Mouse (Mus musculus): ENCODE data around the gene Mysm1. TPM values are rescaled to one million over a fixed set of nuclear protein-coding genes. Genes with fewer than 3 reads are reported as not detected.

The Mysm1 gene
- 27.4 and 30.4 TPM in 2 replicates for polyA plus RNA-seq (2015; fragmentation: Nextera tagmentation; extraction: Ambion mirVana)

DNA sequence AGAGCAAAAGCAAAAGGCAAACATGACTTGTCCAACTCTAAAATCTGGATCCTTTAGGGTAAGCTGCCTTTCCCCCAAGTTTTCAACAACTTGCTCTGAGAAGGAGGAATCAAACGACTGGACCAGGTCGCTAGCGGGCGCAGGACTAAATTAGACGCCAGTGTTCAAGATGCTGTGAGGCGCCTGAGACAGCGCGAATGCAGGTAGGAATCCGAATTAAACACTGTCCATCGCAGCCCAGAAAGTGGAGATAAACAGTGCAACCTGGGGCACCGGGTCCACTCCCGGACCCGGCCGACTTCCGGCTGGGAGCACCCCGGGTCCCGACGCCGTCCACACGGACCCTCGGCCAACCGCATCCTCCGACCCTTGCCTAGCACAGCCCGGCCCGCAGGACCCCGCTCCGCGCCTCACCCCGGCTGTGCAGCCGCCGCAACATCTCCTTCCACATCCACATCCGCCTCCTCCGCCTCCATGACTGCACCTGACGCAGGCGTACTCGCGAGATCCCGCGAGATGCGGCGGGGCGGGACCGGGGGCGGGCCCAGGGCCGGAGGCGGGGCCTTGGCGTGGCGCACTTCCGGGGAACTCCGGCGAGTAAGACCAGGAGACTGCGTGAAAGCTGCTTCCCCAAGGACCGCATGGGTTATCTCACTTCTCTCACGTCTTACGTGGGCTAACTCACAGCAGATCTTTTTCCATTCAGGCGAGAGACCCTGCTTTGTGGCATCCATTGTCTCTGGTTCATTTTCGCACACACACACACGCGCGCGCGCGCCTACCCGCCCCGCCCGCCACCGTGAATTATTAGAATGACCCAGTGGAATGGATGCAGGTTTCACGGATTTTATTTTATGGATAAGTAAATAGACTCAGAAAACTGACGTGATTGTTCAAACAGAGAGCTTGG is at the start of gene Mysm1:
Mysm1 (minus strand) TSS at position 511 of the 910 bp plus-strand sequence.
- H3K4me1 ChIP-seq = peaks cover 14% of the 10 kb centered on the region
- under 1% methylated on average over 68 of the region's 69 CpGs for WGBS
- peaks cover 9% of the 10 kb centered on the region for H3K36me3 ChIP-seq
- H3K4me2 ChIP-seq (replicated peaks) = peak within 1 kb of the TSS; percentile 69
- no peaks in the 10 kb centered on the region for H3K27me3 ChIP-seq
- peak within 1 kb of the TSS; percentile 80 for H3K4me3 ChIP-seq
- peak within 1 kb of the TSS; percentile 92 for H3K27ac ChIP-seq (replicated peaks)
- H3K9me3 ChIP-seq = no peaks in the 10 kb centered on the region
- peak within 1 kb of the TSS; percentile 96 for H3K9ac ChIP-seq (replicated peaks)
- ATAC-seq (replicated peaks) = peak; percentile 100

DNA sequence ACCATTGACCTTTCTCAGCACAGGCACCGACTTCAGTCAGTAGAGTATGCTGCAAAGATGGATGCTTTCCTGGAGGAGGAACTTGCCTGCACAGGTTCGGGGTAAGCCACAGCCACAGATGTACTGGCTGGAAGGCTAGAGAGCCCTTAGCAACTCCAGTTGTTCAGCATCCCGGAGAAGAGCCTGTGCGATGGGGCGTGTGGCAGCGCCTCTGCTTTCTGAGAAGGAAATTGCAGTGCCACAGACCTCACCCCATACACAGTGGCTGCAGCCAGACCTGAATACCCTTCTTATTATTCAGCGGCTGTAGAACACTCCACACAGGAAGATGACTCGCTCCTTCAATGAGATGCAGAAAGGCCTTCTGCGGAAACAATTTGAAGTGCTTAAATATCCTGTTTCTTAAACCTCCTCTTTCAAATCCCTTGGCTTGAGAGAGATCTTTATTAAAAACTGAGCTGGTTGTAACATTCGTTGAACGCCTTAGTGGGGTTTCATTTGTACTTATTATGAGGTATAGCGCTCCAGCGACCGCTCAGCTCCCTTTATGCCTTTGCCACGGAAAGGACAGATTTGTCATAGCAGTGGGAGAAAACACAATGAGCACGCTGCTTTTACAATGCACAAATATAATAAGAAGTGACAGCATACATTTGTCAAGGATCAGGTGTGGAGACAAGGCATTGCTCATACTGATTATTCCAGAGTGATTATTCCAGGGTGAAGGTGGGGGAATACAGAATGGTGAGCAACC is 47.1 kb upstream of the Mysm1 start:
- H3K9me3 ChIP-seq = no peaks in the 10 kb centered on the region
- H3K4me2 ChIP-seq (replicated peaks) = no peak overlapping the region
- H3K27ac ChIP-seq (replicated peaks) = no peak overlapping the region
- no peak overlapping the region for H3K9ac ChIP-seq (replicated peaks)
- 0 out of 2 replicates have a peak, but pooled peaks have one; percentile 63 for ATAC-seq (replicated peaks)
- H3K4me1 ChIP-seq = peaks cover 8% of the 10 kb centered on the region
- WGBS = 49% methylated on average over 16 of the region's 16 CpGs
- H3K27me3 ChIP-seq = no peaks in the 10 kb centered on the region
- no peak overlapping the region for H3K4me3 ChIP-seq
- H3K36me3 ChIP-seq = no peaks in the 10 kb centered on the region

DNA sequence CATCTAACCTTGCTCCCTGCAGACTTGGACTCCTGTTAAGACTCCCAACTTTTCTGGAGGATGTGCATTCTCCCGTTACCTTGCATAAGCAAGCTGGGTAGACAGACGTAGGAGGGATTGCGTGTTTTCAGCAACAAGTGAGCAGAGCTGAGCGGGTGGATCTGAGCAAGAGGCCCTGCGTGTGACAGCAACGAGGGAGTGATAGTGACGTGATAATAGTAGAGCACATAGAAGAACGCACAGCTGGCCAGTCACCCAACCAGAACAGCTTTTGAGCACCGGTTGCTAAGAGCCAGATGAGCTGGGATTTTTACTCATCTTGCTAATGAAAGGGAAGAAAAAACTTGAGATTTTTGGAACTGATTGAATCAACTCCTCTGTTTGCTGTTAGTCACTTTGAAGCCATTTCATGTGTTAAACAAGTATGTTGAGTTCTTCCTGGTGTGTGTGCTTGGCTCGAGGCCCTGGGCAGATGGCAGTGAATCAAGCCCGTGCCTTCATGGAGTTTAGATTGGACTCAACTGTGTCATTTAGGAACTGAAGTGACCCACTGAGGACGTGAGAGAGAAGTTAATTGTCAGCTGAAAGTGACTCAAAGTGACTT is 44.6 kb upstream of the Mysm1 start:
- no peak overlapping the region for H3K9ac ChIP-seq (replicated peaks)
- no peak for ATAC-seq (replicated peaks)
- 70% methylated on average over 12 of the region's 12 CpGs for WGBS

DNA sequence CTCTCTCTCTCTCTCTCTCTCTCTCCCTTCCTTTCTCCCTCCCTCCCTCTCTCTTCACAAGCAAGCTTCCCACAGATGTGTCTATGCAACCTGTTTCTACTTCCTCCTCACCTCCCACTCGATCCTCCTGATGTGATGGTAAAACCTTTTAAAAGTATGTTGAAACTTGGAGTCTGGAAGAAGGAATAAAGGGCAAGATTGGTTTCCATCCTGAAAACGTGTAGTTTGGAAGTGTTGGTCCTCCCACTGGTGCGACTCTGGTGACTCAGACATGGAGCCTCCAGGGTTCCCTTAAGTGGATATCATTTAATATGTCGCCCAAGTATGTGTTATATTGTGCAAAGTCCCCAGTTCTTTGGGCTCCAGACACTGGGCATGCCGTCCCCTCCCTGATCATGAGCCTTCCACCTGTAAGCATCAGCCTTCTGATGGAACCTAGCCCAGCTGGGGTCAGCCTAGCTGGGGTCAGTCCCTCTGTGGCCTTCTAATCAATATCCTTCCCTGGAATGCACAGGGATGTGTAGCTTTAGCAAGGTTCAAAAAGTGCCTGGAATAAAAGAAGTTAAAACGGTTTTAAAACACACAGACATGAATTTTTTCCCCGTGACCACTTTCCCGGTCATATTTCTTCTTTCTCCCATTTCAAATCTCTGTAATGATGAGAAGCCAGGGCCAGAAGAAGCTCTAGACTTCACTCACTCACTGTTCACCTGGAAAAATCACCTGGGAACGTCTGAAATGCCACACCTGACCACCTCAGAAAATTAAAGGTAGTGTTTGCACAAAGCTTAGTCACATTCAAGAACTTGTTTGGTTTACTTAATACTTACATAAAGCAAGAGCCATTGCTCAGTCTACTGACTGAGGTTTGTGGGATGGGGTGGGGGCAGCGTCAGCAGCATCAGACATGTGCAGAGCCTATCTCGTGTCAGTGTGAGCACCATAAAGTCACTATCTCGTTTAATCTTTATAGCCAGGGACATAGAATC is 43.0 kb upstream of the Mysm1 start:
- WGBS = 88% methylated on average over 12 of the region's 12 CpGs
- Histone ChIP-seq H3K4me1 (peaks cover 8% of the 10 kb centered on the region), H3K4me2 (replicated peaks) (no peak overlapping the region), H3K4me3 (no peak overlapping the region), H3K27me3 (no peaks in the 10 kb centered on the region), H3K36me3 (no peaks in the 10 kb centered on the region), H3K27ac (replicated peaks) (no peak overlapping the region), H3K9ac (replicated peaks) (no peak overlapping the region), H3K9me3 (no peaks in the 10 kb centered on the region)
- no peak for ATAC-seq (replicated peaks)

More for the DNA sequence above, 44.6 kb upstream of the Mysm1 start:
- no peak overlapping the region for H3K4me2 ChIP-seq (replicated peaks)
- no peak overlapping the region for H3K27ac ChIP-seq (replicated peaks)
- no peaks in the 10 kb centered on the region for H3K27me3 ChIP-seq
- H3K4me3 ChIP-seq = no peak overlapping the region
- H3K36me3 ChIP-seq = no peaks in the 10 kb centered on the region
- peaks cover 8% of the 10 kb centered on the region for H3K4me1 ChIP-seq
- no peaks in the 10 kb centered on the region for H3K9me3 ChIP-seq

DNA sequence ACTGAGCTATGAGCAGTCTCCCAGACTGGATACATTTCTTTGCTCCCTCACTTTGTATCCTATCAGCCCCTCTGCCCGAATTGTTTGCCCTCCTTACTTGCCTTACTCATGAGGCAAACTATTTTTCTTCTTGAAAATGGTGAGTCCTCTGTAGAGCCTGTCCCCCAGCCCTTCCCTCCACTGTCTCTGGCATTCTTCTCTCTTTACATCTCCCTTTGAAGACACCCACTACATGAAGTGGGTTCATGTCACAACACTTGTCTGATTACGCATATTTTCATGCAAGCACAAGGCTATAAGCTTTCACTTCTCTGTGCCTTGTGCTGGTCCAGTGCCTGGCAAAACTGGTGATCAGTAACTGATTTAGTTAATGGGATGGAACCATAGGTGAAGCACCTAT is 41.3 kb upstream of the Mysm1 start:
- WGBS = 87% methylated on average over 2 of the region's 2 CpGs
- no peaks in the 10 kb centered on the region for H3K27me3 ChIP-seq
- H3K9me3 ChIP-seq = no peaks in the 10 kb centered on the region
- no peaks in the 10 kb centered on the region for H3K36me3 ChIP-seq
- no peak overlapping the region for H3K4me2 ChIP-seq (replicated peaks)
- no peak overlapping the region for H3K27ac ChIP-seq (replicated peaks)
- no peak overlapping the region for H3K4me3 ChIP-seq
- no peaks in the 10 kb centered on the region for H3K4me1 ChIP-seq
- no peak overlapping the region for H3K9ac ChIP-seq (replicated peaks)
- ATAC-seq (replicated peaks) = no peak

DNA sequence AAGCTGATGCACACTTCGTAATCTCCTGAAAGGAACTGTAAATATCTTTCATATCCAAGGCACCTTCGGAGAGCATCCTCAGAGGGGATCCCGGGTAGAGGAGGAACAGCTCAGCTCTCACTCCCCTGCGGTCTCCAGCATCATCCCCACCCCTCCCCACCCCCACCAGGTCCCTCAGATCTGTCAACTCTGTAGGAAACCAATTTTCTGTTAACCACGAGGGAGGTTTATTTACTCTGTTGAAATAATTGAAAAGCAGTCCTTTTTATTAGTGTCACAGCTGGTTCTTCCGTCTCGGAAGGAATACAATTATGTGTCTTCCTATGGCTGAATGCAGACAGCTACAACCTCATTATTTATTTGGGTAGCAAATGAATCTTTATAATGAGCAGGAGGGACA is 39.3 kb upstream of the Mysm1 start:
- ATAC-seq (replicated peaks) = no peak
- Histone ChIP-seq H3K27me3 (no peaks in the 10 kb centered on the region), H3K4me1 (no peaks in the 10 kb centered on the region), H3K36me3 (no peaks in the 10 kb centered on the region), H3K4me2 (replicated peaks) (no peak overlapping the region), H3K27ac (replicated peaks) (no peak overlapping the region), H3K9ac (replicated peaks) (no peak overlapping the region), H3K9me3 (no peaks in the 10 kb centered on the region), H3K4me3 (no peak overlapping the region)
- 19% methylated on average over 7 of the region's 7 CpGs for WGBS

DNA sequence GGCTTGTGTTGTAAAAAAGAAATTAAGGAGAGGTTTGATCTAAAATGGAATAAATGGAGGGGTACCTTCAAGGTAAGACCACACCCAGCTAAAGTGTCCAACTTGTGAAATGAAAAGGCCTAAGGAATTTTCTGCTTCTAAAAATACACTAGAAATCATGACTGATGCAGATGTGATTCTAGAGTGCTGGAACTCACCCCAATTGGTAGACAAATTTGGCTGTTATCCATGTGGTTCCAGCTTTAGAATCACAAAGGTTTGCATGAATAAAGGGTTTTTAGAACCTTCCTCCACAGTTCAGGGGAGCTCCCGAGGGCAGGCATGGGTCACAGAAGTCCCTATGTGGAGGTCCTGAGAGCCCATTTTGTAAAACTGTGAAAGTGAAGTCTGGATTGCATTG is 33.8 kb upstream of the Mysm1 start:
- H3K4me2 ChIP-seq (replicated peaks) = no peak overlapping the region
- H3K27ac ChIP-seq (replicated peaks) = no peak overlapping the region
- H3K9me3 ChIP-seq = no peaks in the 10 kb centered on the region
- no peak for ATAC-seq (replicated peaks)
- WGBS = 72% methylated on average over 1 of the region's 1 CpGs
- H3K4me1 ChIP-seq = peaks cover 6% of the 10 kb centered on the region; the same call in 1 of the 2 replicates
- no peaks in the 10 kb centered on the region for H3K36me3 ChIP-seq
- H3K9ac ChIP-seq (replicated peaks) = no peak overlapping the region
- no peak overlapping the region for H3K4me3 ChIP-seq
- no peaks in the 10 kb centered on the region for H3K27me3 ChIP-seq

DNA sequence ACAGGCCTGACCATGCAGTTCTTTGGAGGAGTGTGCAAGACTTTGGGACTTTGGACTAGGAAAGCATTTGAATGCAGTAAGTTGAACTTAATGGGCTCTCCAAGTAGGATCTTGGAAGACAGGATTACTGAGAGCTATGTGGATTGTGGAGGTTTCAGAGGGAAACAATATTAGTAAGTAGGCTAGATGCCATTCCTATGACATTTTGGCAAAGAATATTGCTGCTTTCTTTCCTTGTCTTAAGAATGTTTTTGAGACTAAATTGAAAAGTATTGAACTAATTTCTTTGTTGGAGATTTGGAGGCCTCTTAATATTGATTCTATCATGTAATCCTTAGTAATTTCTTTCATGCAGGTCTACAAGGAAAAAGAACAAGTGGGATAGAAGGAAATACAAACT is 33.4 kb upstream of the Mysm1 start:
- Histone ChIP-seq H3K9ac (replicated peaks) (no peak overlapping the region), H3K27me3 (no peaks in the 10 kb centered on the region), H3K36me3 (no peaks in the 10 kb centered on the region), H3K4me3 (no peak overlapping the region), H3K9me3 (no peaks in the 10 kb centered on the region), H3K27ac (replicated peaks) (no peak overlapping the region), H3K4me1 (peaks cover 7% of the 10 kb centered on the region; the same call in 1 of the 2 replicates), H3K4me2 (replicated peaks) (no peak overlapping the region)
- no peak for ATAC-seq (replicated peaks)

DNA sequence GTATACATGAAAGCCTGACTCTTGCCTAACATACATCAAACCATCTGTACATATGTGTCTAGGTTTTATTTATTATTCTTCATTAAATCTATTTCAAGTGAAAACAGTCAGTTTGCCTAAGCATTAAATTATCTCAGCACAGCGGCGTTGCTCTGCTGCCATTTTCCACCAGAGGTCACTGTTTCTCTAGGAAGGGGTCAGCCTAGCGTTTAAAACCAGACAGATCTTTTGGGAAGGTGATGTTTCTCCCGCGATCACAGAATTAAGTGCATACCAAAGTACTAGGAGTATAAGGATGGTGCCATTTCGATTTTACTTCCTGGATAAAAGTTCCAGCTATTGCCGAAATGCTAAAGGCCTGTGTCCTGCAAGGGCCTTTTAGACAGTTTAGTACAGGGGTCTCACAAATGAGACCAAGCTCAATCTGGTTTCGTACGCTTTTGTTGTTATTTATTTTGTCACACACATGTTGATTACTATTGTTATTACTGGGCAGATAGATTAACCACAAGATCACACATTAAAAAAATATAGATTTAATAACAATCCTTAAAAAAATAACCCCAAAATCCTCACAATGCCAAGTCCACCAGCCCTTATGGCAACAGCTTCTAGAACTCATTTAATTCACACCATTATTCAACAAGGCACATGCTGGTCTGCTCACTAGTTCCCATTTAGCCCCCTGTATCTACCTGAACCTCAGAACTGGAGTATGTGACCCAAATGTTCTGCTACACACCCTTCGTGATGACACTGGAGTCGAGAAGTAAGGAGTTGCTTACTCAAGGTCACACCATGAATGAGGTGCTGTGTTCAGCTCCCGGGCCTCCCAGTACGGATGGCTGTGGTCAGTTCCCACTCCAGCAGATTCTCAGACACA is 29.5 kb upstream of the Mysm1 start:
- Histone ChIP-seq H3K4me3 (no peak overlapping the region), H3K9me3 (no peaks in the 10 kb centered on the region), H3K4me2 (replicated peaks) (no peak overlapping the region; the same call in 1 of the 2 replicates), H3K4me1 (peaks cover 7% of the 10 kb centered on the region; the same call in 1 of the 2 replicates), H3K27me3 (no peaks in the 10 kb centered on the region), H3K36me3 (no peaks in the 10 kb centered on the region), H3K9ac (replicated peaks) (no peak overlapping the region), H3K27ac (replicated peaks) (no peak overlapping the region)
- peak; percentile 91 for ATAC-seq (replicated peaks)
- WGBS = 45% methylated on average over 13 of the region's 13 CpGs

GRCm38 (mm10) chr4:95007759-95008158 is 28.9 kb upstream of the Mysm1 start:
- H3K9ac ChIP-seq (replicated peaks) = no peak overlapping the region
- 37% methylated on average over 8 of the region's 8 CpGs for WGBS
- no peak overlapping the region for H3K4me3 ChIP-seq
- no peak overlapping the region for H3K27ac ChIP-seq (replicated peaks)
- peaks cover 7% of the 10 kb centered on the region; the same call in 1 of the 2 replicates for H3K4me1 ChIP-seq
- no peaks in the 10 kb centered on the region for H3K36me3 ChIP-seq
- peak; percentile 48 for ATAC-seq (replicated peaks)
- no peak overlapping the region; the same call in 1 of the 2 replicates for H3K4me2 ChIP-seq (replicated peaks)
- no peaks in the 10 kb centered on the region for H3K27me3 ChIP-seq
- H3K9me3 ChIP-seq = no peaks in the 10 kb centered on the region

Data from forebrain, embryonic 15.5 days (tissue).